Mouse (Mus musculus): Measurements from ENCODE around the gene Arhgdib. TPM values are rescaled to one million over a fixed set of nuclear protein-coding genes. Genes with fewer than 3 reads are reported as not detected.

The Arhgdib gene
- polyA plus RNA-seq, 1 experiment from 2014 or later = 27.2 TPM

DNA sequence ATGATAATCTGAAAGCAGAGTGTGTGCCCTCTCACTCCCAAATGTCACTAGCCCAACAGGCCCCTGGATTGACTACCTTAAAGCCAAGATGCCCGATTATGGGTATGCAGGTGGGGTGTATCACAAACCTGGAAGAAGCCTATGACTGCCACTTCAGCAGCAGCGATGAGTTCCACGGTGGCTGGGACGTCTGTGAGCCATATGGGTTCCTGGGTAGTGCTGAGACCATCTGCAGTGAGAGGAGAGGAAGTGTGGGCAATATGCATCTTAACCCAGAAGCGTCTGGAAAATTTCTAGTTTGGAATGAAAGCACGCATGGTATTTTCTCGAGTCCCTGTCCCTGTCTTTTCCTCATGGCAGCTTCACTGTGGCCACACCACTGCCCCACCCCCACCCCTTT lies 20.1 kb downstream of the Arhgdib start:
- H3K9ac ChIP-seq (ENCODE audit: low read length) = no peak overlapping the region
- no peak overlapping the region for H3K4me3 ChIP-seq (ENCODE audit: low read depth, low read length)
- no peaks in the 10 kb centered on the region for H3K27me3 ChIP-seq (ENCODE audit: control insufficient read depth, insufficient read depth, low read length)
- 70% methylated on average over 7 of the region's 7 CpGs for WGBS
- DNase-seq (ENCODE audit: low spot score) (no peak), ATAC-seq (ENCODE audit: insufficient read depth, low FRiP score, low TSS enrichment) (no peak)
- H3K4me1 ChIP-seq (ENCODE audit: control insufficient read depth, insufficient read depth, low read length) = no peaks in the 10 kb centered on the region
- no peaks in the 10 kb centered on the region for H3K36me3 ChIP-seq (ENCODE audit: control insufficient read depth, insufficient read depth, low read length)
- H3K27ac ChIP-seq (ENCODE audit: low read depth, low read length) = no peak overlapping the region
- no peaks in the 10 kb centered on the region for H3K9me3 ChIP-seq (ENCODE audit: control insufficient read depth, low read length)
- no peak overlapping the region for H3K4me2 ChIP-seq (ENCODE audit: low read depth)

DNA sequence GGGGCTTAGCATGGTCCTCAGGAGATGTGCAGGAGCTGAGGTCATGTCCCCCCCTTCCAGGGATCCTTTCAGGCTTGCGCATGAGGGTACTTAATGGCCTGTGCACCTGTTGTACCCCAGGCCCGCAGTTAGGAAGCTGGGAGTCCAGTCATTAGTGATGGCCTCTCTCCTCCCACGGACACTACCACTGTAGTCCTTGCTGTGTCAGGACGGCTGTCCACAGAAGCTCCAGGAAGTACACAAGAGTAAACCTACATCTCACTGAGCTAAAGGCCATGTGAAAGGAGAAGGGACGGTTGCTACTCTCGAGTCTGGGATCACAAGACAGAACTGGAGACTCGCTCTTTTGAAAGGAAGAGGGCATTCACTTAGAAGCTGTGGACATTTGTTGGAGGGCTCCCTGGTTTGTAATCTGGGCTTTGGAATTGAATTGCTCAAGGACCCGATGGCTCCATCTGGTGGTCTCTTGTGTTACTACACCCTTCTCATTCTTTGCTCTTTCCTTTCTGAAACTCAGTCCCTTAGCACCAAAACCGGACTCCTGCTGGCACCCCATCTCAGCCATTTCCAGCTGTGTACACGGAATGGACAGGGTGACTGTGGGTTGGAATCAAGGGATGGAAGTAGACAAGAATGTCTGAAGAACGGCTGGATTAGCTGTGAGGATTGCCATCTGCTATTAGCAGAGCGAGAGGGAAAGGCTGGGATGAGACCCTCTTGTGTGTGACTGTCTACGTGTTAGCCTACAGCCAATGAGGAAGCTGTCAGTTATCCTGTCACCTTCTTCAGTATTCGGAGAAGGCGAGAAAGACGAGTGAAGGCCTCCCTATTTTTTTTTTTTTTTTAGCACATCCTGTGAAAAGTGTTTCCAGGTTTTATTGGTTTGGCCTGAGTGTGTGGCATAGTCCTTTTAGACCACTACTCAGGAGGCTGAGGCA lies 21.1 kb downstream of the Arhgdib start:
- H3K4me2 ChIP-seq (ENCODE audit: low read depth) = no peak overlapping the region
- H3K36me3 ChIP-seq (ENCODE audit: control insufficient read depth, insufficient read depth, low read length) = no peaks in the 10 kb centered on the region
- no peak overlapping the region for H3K9ac ChIP-seq (ENCODE audit: low read length)
- H3K9me3 ChIP-seq (ENCODE audit: control insufficient read depth, low read length) = no peaks in the 10 kb centered on the region
- H3K4me3 ChIP-seq (ENCODE audit: low read depth, low read length) = no peak overlapping the region
- H3K27ac ChIP-seq (ENCODE audit: low read depth, low read length) = no peak overlapping the region
- ATAC-seq (ENCODE audit: insufficient read depth, low FRiP score, low TSS enrichment) (no peak), DNase-seq (ENCODE audit: low spot score) (peak; percentile 56)
- 42% methylated on average over 16 of the region's 16 CpGs for WGBS
- H3K4me1 ChIP-seq (ENCODE audit: control insufficient read depth, insufficient read depth, low read length) = no peaks in the 10 kb centered on the region
- no peaks in the 10 kb centered on the region for H3K27me3 ChIP-seq (ENCODE audit: control insufficient read depth, insufficient read depth, low read length)

DNA sequence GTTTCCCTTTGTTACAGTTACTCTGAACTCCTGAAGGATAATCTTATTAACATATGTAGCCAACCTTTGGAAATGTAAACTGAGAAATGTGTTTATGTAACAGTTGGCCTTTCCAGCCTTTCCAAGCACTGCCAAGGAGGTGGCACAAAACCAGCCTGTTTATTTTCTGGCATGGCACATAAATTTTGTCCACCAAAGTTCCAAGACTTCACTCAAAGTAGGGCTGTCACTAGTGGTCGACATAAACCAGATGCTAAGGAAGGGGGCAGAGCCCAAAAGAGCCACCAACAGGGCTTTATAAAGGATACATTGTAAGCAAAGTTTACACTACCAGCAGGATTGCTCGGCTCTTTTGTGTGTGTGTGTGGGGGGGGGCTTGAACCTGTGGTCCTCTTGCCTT lies 23.8 kb downstream of the Arhgdib start:
- H3K27ac ChIP-seq (ENCODE audit: low read depth, low read length) = no peak overlapping the region
- ATAC-seq (ENCODE audit: insufficient read depth, low FRiP score, low TSS enrichment) (no peak), DNase-seq (ENCODE audit: low spot score) (no peak)
- WGBS = 0% methylated on average over 2 of the region's 2 CpGs
- no peak overlapping the region for H3K9ac ChIP-seq (ENCODE audit: low read length)
- H3K4me3 ChIP-seq (ENCODE audit: low read depth, low read length) = no peak overlapping the region
- no peak overlapping the region for H3K4me2 ChIP-seq (ENCODE audit: low read depth)
- H3K27me3 ChIP-seq (ENCODE audit: control insufficient read depth, insufficient read depth, low read length) = no peaks in the 10 kb centered on the region
- no peaks in the 10 kb centered on the region for H3K9me3 ChIP-seq (ENCODE audit: control insufficient read depth, low read length)
- no peaks in the 10 kb centered on the region for H3K36me3 ChIP-seq (ENCODE audit: control insufficient read depth, insufficient read depth, low read length)
- peaks cover 6% of the 10 kb centered on the region; the same call in 1 of the 2 replicates for H3K4me1 ChIP-seq (ENCODE audit: control insufficient read depth, insufficient read depth, low read length)

DNA sequence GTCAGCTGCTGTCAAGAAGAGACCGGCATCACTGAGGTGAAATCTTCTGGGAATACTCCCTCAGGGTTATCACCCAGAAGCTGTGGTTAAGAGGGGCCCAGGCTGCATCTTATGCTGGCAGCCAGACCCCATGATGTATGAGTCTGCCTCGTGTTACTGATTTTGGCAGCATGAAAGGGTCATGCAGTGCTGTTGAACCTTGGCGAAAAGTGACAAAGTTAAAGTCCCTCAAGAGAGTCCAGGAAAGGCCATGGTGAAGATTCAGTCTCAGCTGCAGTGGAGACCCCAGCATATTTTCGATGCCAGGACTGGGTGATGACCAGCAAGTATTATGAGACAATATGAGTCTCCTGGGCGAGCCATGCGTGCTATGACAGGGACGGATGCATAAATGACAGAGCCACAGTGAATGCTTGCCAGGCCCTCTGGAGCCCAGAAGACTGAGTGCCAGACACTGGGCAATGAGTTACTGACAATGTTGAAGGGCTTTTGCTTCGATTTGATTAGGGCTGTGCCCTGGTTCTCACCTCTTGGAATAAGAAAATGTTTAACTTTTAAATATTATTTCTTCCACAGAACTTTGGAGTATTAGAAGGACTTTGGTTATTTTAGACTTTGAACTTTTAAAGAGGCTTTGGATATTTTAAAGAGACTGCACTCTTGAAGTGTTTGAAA lies 25.8 kb downstream of the Arhgdib start:
- no peaks in the 10 kb centered on the region for H3K36me3 ChIP-seq (ENCODE audit: control insufficient read depth, insufficient read depth, low read length)
- H3K4me3 ChIP-seq (ENCODE audit: low read depth, low read length) = no peak overlapping the region
- DNase-seq (ENCODE audit: low spot score) (no peak), ATAC-seq (ENCODE audit: insufficient read depth, low FRiP score, low TSS enrichment) (no peak)
- H3K4me2 ChIP-seq (ENCODE audit: low read depth) = no peak overlapping the region
- H3K9me3 ChIP-seq (ENCODE audit: control insufficient read depth, low read length) = no peaks in the 10 kb centered on the region
- no peak overlapping the region for H3K27ac ChIP-seq (ENCODE audit: low read depth, low read length)
- 84% methylated on average over 8 of the region's 8 CpGs for WGBS
- H3K9ac ChIP-seq (ENCODE audit: low read length) = no peak overlapping the region
- peaks cover 6% of the 10 kb centered on the region; the same call in 1 of the 2 replicates for H3K4me1 ChIP-seq (ENCODE audit: control insufficient read depth, insufficient read depth, low read length)
- no peaks in the 10 kb centered on the region for H3K27me3 ChIP-seq (ENCODE audit: control insufficient read depth, insufficient read depth, low read length)

DNA sequence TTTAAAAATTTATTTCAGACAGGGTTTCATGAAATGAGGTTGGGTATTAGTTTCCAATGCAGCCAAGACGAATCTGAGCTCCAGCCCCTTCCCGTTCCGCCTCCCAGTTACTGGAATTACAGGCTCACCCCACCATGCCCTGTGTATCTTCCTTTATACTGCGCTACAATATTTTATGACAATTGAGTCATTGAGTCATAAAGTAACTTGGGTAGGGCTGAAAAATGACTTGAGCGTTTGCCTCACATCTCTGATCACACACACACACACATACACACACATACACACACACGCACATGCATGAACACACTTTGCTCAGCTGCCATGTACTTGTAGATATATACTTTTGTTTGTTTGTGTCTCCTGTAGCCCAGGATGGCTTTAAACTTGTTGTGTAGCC lies 27.5 kb downstream of the Arhgdib start:
- DNase-seq (ENCODE audit: low spot score) (no peak), ATAC-seq (ENCODE audit: insufficient read depth, low FRiP score, low TSS enrichment) (no peak)
- 93% methylated on average over 6 of the region's 6 CpGs for WGBS
- no peak overlapping the region for H3K27ac ChIP-seq (ENCODE audit: low read depth, low read length)
- H3K27me3 ChIP-seq (ENCODE audit: control insufficient read depth, insufficient read depth, low read length) = no peaks in the 10 kb centered on the region
- H3K4me3 ChIP-seq (ENCODE audit: low read depth, low read length) = no peak overlapping the region
- peaks cover 6% of the 10 kb centered on the region; the same call in 1 of the 2 replicates for H3K4me1 ChIP-seq (ENCODE audit: control insufficient read depth, insufficient read depth, low read length)
- no peak overlapping the region for H3K4me2 ChIP-seq (ENCODE audit: low read depth)
- no peaks in the 10 kb centered on the region for H3K36me3 ChIP-seq (ENCODE audit: control insufficient read depth, insufficient read depth, low read length)
- H3K9ac ChIP-seq (ENCODE audit: low read length) = no peak overlapping the region
- H3K9me3 ChIP-seq (ENCODE audit: control insufficient read depth, low read length) = no peaks in the 10 kb centered on the region

DNA sequence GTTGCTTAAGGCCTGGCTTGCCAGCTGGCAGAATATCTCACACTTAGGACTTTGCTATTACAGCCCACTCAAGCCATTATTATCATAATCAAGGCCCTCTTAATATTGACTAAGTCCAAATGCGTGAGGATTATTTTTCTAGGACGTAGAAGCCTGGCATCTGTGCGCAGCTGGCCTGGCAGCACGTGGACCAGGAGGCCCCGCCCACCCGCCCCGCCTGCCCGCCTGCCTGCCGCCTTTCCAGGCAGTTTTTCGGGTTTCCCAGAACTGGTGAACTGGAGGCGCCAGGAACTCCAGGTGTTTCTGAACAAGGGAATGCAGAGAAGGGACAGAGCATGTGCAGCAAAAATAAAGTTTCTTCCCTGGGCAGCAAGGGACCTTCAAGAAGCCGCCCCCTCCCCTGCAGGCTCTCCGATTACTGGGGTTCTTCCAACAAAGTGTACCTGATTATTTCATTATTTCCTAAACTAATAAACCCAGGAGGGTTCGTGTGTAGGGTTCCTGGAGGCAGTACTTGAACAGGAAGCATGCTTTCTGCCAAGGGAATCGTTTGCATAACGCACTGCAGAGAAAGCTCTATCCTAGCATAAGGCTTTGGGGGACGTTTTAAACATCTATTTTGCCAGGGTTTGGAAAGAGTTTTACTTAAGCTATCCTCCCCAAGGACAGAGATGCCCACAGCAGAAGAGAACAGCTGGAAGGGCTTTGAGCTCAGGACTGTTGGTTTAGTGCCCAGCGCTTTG lies 28.1 kb downstream of the Arhgdib start:
- H3K4me3 ChIP-seq (ENCODE audit: low read depth, low read length) = no peak overlapping the region
- DNase-seq (ENCODE audit: low spot score) = no peak
- no peaks in the 10 kb centered on the region for H3K9me3 ChIP-seq (ENCODE audit: control insufficient read depth, low read length)

DNA sequence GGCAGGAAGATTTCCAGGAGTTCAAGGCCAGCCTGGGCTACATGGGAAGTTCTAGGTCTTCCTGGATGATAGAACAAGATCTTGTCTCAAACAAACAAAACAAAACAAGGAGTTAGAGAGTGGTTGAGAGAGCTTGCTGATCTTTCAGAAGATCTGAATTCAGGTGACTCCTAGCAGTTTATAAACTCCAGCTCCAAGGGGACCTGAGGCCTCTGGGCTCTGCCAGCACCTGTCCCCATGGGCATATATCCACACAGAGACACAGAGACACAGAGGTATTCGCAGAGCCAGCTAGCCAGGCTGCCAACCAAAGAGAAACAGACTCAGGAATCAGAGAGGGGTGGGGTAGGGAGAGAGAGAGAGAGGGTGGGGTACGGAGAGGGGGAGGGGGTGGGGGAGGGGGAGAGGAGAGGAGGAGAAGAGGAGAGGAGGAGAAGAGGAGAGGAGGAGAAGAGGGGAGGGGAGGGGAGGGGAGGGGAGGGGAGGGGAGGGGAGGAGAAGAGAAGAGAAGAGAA lies 28.9 kb downstream of the Arhgdib start:
- Histone ChIP-seq H3K4me1 (ENCODE audit: control insufficient read depth, insufficient read depth, low read length) (peaks cover 6% of the 10 kb centered on the region; the same call in 1 of the 2 replicates), H3K36me3 (ENCODE audit: control insufficient read depth, insufficient read depth, low read length) (no peaks in the 10 kb centered on the region), H3K9me3 (ENCODE audit: control insufficient read depth, low read length) (no peaks in the 10 kb centered on the region), H3K27me3 (ENCODE audit: control insufficient read depth, insufficient read depth, low read length) (no peaks in the 10 kb centered on the region), H3K27ac (ENCODE audit: low read depth, low read length) (no peak overlapping the region), H3K4me3 (ENCODE audit: low read depth, low read length) (no peak overlapping the region), H3K9ac (ENCODE audit: low read length) (no peak overlapping the region), H3K4me2 (ENCODE audit: low read depth) (no peak overlapping the region)
- WGBS = 75% methylated on average over 1 of the region's 2 CpGs
- ATAC-seq (ENCODE audit: insufficient read depth, low FRiP score, low TSS enrichment) = no peak
- DNase-seq (ENCODE audit: low spot score) = no peak

More for the DNA sequence above, 28.1 kb downstream of the Arhgdib start:
- Histone ChIP-seq H3K4me2 (ENCODE audit: low read depth) (peak overlapping the region; percentile 28), H3K36me3 (ENCODE audit: control insufficient read depth, insufficient read depth, low read length) (no peaks in the 10 kb centered on the region), H3K9ac (ENCODE audit: low read length) (no peak overlapping the region), H3K27ac (ENCODE audit: low read depth, low read length) (no peak overlapping the region), H3K27me3 (ENCODE audit: control insufficient read depth, insufficient read depth, low read length) (no peaks in the 10 kb centered on the region), H3K4me1 (ENCODE audit: control insufficient read depth, insufficient read depth, low read length) (peaks cover 6% of the 10 kb centered on the region; the same call in 1 of the 2 replicates)
- peak; percentile 38; the same call in 1 of the 2 replicates for ATAC-seq (ENCODE audit: insufficient read depth, low FRiP score, low TSS enrichment)
- 16% methylated on average over 18 of the region's 18 CpGs for WGBS

DNA sequence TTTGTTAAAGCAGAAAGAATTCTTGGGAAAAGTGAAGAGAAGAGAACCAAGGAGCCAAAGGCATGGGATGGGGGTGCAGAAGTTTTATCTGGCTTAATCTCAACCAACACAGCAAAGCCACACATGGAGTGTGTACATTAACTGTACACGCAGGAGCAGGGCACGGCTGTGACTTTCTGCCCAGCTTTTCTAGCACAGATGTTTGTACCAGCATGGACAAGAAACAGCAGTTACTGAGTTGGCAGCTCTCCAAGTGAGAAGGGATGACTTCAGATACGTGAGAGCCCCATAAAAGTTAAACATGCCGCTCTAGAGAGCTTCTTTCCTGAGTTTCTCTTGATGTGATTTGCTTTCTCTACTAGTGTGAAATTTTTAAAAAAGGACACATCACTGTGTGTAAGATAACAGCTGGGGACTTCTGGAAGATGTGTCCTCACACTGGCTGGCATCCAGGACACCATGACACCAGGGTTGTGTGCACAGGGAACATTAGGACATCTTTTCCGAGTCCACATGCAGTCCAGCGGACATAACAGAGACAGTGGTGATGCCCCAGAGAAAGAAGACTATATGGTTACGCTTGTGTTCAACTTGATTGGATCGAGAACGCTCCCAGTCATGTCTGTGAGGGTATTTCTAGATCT lies 31.3 kb downstream of the Arhgdib start:
- ATAC-seq (ENCODE audit: insufficient read depth, low FRiP score, low TSS enrichment) (no peak), DNase-seq (ENCODE audit: low spot score) (no peak)
- Histone ChIP-seq H3K36me3 (ENCODE audit: control insufficient read depth, insufficient read depth, low read length) (no peaks in the 10 kb centered on the region), H3K4me1 (ENCODE audit: control insufficient read depth, insufficient read depth, low read length) (peaks cover 6% of the 10 kb centered on the region; the same call in 1 of the 2 replicates), H3K4me3 (ENCODE audit: low read depth, low read length) (no peak overlapping the region), H3K27ac (ENCODE audit: low read depth, low read length) (no peak overlapping the region), H3K9me3 (ENCODE audit: control insufficient read depth, low read length) (no peaks in the 10 kb centered on the region), H3K27me3 (ENCODE audit: control insufficient read depth, insufficient read depth, low read length) (no peaks in the 10 kb centered on the region), H3K4me2 (ENCODE audit: low read depth) (no peak overlapping the region), H3K9ac (ENCODE audit: low read length) (no peak overlapping the region)
- WGBS = 87% methylated on average over 9 of the region's 9 CpGs
